Mouse (Mus musculus) cerebellum, adult 9-11 months (tissue): Measurements from ENCODE around the gene Dlg2.

Experiments used
- DNase-seq: peaks from one replicate; pipeline ENCODE4 v3.0.0; 2022

The Dlg2 gene

GRCm38 (mm10) chr7:91284167-91284566 lies 807.7 kb downstream of the Dlg2 start:
- DNase-seq, result peak; percentile 93

DNA sequence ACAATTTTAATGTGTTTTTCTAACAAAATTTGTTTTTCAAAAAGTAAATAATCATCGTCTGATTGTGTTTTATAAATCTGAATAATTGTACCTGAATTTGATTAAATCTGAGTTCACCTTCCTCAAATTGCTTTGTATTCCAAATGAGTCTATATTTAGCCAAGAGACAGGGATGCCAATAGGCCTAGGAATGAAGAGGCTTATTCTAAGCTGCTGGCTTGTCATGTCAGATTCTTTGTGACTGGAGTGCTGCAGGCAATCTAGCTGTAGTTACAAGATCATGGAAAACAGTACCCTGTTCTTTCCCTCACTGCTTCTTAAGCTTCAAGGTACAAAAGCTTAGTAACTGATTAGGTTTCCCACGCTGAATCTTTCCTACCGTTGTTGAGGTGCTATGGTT lies 811.9 kb downstream of the Dlg2 start:
- DNase-seq, result no peak

- DNase-seq, result no peak
Measured at GRCm38 (mm10) chr7:91296127-91296526, 819.7 kb downstream of the Dlg2 start.

GRCm38 (mm10) chr7:91311177-91311576 lies 834.7 kb downstream of the Dlg2 start:
- DNase-seq, result no peak

DNA sequence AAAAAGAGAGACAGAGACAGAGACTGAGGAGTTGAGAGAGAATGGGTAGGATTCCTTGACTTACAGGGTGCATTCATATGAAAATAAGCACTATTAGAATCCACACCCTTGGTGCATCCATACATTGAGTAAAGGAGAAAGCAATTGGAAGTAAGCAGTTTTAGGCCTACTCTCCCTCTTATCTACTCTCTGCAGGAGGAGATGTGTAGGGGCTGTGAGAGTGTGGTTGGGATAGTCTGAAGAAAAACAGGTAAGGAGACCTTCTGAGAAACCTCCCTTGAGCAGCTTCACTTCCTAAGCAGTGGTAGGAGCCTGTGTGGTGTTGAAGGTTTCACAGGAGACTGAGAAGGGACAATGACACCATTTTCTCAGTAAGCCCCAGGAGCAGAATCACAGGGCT lies 868.6 kb downstream of the Dlg2 start:
- no peak for DNase-seq

GRCm38 (mm10) chr7:91369821-91370321 lies 893.4 kb downstream of the Dlg2 start:
- no peak for DNase-seq

DNA sequence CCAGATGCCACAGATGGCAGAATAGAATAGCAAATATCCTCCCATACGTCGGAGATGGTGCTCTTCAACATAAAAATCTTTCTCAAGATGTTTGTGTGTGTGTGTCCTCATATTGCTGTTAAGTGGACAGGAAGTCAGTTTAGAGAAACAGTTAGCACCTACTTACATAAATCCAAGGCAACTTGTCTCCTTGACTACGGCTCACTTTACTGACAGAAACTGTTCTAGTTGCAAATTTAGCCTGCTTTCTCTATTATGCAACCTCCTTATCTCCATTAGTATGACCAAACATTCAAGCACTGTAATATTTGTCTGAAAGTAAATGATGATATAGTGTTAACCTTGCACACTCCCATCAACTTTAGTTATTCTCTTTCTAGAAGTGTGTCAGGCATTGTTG lies 905.8 kb downstream of the Dlg2 start:
- no peak for DNase-seq

DNA sequence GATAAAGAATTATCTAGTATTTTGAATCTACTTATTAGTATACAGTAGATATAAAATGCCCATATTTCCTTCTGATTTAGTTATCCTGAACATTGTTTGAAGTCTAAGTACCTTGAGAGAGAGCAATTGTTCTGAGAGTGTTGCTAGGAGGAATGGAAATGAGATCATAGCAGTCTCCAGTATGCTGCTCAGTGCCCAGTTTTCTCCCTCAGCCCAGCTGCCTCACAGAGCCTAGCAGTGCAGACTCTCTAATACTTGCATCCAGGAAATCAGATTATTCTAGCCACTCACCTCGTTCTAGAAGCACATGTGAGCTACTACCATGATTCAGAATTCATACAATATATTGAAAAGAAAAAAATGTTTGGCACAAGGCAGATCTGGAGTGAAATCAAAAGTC lies 907.4 kb downstream of the Dlg2 start:
- DNase-seq, result no peak

- DNase-seq, result peak; percentile 2
Measured at GRCm38 (mm10) chr7:91389272-91389671, 912.8 kb downstream of the Dlg2 start.

DNA sequence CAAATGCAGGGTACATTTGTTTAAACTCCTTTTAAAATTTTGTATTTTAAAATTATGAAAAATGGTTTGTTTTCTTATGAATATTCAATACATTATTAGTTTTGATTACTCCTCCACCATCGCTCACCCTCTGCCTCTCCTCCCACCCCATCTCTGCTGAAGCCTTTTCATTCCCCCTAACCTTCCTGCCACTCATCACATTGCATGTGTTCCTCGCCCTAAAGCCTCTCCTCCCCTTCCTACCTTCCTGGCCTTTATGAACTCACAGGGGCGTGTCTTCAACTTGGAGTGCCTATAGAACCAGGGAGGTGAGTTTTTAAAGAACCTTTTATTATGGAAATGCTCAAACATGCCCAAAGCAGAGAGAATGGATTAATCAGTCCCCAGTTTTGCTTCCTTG lies 921.4 kb downstream of the Dlg2 start:
- DNase-seq, result no peak

- DNase-seq, result no peak
Measured at GRCm38 (mm10) chr7:91412109-91412508, 935.6 kb downstream of the Dlg2 start.

DNA sequence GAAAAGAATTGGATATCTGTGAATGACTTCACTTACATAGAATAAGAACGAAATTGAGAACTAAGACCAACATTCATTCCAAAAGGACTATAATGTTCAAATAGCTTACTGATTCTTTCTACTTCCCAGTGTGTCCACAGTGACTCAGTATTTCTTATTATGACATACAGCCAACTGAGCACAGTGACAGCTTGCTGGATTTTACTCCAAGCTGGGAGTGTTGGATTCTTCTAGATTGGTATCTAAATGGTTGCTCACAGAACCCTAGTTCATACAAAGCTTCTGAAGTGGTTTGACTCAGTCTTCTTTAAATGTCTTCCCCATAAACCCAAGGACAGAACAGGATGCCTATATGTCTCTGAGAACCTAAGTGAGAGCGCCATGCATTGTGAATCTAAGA lies 937.7 kb downstream of the Dlg2 start:
- no peak for DNase-seq

DNA sequence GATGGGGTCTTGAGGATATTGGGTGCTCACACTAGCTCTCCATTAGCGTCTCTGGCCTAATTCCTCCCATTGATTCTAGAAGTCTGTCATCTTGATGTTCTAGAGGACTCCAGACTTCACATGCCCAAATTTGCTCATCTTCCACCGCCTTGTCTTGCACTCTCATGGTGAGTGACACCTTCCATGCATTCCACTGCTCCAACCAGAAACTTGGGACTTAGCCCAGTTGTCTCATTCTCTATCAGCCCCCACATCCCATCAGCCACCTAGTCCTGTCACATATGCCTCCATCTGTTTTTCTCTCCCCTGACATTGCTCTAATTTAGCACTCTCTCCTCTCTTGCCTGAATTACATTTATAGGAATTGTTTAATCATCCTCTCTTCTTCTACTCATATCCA lies 938.3 kb downstream of the Dlg2 start:
- DNase-seq, result no peak

DNA sequence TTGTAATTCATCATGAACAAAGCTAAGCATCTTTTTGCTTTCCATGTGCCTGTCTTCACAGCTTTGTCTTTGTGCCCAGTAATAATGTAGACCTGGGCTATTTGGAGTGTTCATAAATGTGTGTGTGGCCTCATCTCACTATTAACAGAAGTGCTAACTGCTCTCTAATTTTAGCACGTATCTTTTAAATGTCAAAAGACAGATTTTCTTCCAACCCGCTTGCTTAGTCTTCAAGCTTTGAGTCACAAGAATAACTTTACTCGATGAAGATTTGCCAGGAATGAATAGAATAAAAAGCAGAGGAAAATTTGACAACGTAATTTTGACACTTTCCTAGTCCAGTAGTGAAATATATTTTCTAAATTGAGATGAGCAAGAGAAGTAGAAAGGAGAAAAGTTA lies 943.7 kb downstream of the Dlg2 start:
- no peak for DNase-seq

- DNase-seq, result no peak
Measured at GRCm38 (mm10) chr7:91423784-91424183, 947.3 kb downstream of the Dlg2 start.

DNA sequence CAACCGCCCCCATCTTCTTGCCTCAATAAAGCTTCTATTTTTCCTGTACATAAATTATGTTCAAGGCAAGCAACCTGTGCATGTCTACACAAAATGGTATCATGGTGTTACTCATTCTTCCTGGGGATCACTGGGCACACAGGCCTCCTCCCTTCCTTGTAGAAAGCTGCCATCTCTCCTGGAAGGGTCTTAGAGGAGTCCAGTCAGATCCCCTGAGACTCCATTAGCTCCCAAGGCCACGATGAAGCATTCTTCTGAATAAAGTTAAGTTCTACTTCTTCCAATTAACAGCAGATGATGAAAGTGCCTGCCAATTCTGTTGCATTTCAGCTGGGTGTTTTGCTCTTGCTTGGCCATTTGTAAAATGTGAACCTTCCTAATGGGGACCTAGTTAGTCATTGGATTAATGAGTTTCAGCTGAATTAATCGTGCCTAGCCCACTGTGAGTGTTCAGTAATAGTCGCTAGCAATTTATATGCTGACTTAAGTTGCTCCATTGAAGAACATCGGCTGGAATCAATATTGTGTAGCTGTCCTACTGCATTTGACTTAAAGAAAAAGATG lies 953.3 kb downstream of the Dlg2 start:
- DNase-seq, result no peak

DNA sequence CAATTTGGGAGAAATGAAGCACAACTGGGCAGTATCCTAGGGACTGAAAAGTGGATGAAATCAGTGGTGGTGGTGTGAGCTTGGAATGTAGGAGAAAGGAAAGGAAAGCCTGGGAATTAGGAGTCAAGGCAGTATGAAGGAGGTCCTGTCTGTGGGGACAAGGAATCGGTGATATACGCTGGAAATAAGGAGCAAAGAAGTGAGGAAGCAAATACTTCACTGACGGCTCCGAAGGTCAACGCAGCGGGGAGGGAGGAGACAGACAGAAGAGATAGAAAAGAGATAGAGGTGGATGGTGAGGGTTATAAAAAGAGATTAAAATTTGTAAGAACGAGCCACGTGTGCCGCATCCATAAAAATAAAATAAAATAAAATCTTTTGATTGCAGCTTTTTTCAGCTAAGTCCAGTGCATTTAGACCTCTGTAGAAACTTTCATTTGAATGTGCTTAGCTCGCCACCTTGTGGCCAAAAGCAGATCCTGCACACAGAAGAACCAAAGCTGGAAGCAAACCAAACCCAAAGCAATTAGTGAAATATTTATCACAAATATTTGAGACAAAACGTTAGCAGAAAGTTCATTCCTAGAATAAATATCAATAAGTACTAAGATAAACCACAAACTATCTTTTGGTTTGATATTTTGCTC lies 955.2 kb downstream of the Dlg2 start:
- DNase-seq, result peak; percentile 36

DNA sequence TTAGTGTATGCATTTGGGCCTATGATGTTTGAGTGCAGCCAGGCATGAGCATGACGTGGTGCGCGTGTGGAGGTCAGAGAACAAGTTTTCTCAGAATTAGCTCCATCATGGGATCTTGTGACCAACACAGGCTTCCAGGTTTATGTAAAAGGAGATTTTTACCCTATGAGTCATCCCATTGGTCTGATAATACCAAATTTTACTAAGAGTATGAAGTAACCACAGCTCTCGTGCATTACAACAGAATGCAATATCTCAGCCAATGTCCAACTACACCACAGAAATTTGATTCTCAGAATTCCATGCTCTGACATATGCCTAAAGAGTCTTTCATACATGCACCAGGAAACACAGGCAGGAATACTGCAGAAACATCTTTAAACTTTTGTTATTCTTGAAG lies 956.1 kb downstream of the Dlg2 start:
- DNase-seq, result no peak

DNA sequence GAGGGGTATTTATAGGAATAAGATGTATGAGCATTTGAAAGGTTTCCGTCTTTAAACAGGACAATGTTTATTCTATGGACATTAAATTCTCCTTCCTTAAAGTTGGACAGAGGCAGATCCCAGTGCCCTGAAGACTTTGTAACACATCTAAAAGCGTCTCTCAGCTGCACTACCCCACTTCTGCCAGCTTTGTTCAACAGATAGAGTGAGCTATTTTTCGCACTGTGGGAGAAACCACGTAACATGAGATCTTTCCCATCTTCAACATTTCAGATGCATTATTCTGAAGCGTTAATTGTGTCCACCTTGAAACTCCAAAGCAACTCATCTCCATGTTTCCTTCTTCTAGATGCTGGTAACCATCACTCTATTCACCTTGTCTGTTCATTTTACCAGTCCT lies 958.3 kb downstream of the Dlg2 start:
- no peak for DNase-seq

DNA sequence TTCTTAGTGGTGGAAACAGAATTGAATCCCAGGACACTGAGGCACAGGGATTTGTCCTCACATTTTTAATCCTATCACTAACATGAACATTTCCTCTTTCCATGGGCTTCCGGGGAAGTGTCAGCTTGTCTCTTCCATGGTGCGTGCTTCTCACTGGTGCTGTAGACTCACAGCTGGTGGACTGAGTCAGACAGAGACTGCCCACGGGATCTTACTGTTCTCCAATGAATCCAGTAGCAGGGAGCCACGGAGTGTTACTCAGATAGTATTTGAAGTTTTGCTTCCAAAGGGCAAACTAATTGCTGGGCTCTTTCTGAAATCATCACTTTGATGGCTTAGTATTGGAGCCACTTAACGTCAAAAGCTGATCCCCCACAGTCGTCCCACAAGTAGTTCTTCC lies 963.9 kb downstream of the Dlg2 start:
- no peak for DNase-seq

DNA sequence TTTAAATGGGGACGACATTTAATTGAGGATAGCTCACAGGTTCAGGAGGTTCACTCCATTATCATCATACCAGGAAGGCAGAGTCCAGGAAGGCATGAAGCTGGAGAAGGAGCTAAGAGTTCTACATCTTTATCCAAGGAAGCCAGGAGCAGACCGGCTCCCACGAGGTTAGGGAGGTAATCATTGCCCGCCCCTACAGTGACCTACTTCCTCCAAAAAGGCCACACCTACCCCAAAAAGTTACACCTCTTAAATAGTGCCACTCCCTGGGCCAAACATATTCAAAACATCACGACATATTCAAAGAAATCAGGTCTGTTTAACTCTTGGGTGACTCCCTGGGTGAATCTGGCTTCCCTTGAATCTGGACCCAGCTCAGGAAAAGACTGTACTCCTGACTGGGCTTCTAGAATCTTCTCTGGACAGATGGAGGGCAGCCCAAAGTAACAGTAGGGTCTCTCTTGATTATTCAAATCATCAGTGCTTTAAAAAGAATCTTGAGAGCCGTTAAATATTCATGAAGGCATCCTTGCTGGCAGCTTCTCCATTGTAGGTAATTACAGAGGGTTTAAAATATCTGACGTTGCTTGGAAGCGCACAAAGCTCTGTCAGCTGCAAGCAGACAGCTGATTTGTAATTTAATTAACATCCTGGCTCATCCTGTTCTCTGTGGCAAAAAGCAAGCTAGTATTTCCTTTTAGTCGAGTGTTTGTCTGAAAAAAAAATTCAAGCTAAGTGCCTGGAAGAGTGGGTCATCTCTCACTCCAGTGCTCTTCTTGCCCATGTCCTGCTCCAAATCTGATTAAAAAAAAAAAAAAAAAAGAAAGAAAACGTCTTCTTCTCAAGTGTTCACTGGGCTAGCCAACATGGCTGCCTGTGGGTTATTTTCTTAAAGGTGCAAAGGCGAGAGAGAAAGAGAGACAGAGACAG lies 966.2 kb downstream of the Dlg2 start:
- peak; percentile 5 for DNase-seq

DNA sequence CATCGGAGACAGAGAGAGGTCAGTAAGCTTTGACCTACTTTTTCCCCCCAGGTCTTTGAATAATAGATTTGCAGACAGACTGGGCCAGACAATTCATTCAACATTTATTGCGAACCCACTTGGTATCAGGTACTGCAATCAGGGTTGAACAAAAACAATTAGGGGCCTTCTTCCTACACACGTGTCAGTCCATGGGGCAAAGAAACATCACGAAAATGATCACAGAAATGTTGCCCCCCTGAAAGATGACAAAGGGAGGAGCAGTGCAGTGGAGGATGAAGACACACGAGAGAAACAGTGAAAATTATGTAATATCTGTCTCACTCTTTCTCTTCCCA lies 966.9 kb downstream of the Dlg2 start:
- DNase-seq, result no peak

DNA sequence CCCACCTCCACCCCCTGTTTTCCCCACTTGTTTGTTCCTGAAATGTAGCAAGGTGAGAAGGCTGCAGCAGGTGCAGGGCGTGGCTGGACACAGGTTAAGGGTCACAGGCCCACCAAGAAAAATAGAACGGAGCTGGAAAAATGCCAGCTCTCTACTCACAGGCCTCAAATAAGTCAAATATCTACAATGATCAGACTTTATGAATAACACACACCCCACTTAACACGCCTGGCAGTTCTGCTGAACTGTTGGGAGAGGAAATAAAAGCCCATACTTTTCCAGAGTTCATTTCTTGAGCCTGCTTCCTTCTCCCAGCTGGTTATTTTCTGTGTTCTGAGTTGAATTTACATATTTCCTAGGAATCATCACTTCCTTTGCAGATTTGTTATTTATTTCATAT lies 967.4 kb downstream of the Dlg2 start:
- no peak for DNase-seq

DNA sequence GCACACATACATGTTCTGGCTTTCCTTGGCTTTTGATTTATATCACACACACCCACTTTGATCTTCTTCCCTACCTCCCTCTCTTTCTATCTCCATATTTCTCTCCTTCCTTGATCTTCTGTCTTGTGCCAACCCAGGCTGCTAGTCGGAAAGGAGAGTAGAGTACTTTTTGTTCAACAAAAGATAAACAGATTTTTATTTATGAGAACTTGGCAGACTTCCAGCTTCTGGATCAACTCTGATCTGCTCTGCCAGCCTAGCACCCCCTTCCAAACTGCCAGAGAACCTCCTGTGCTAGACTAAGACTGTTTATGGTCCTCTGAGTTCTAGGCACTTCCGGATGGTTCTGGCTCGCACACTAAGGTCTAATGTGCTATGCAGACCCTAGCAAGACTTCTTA lies 968.3 kb downstream of the Dlg2 start:
- no peak for DNase-seq
